Mouse (Mus musculus) myocyte (in vitro differentiated cells): ENCODE results near the gene Itgb5. TPM values are rescaled to one million over a fixed set of nuclear protein-coding genes. Genes with fewer than 3 reads are reported as not detected.

Experiments used
- H3K27me3 ChIP-seq: one replicate; pipeline ENCODE4 v1.6.1; 2011; ENCODE audit not compliant: control insufficient read depth, insufficient read depth, insufficient read length
- H3K36me3 ChIP-seq: one replicate; pipeline ENCODE4 v1.6.1; 2011; ENCODE audit not compliant: control insufficient read depth, insufficient read depth
- H3K4me2 ChIP-seq: one replicate; pipeline ENCODE4 v1.6.1; 2011; ENCODE audit warnings: low read depth, control low read depth
- H3K4me3 ChIP-seq: one replicate; pipeline ENCODE4 v1.5.1; 2011; ENCODE audit warnings: mild to moderate bottlenecking, control low read depth, moderate library complexity
- H3K79me2 ChIP-seq: one replicate; pipeline ENCODE4 v1.6.1; 2011; ENCODE audit not compliant: control insufficient read depth, insufficient read depth
- H3ac ChIP-seq: one replicate; pipeline ENCODE4 v1.6.1; 2011; ENCODE audit not compliant: control insufficient read depth, insufficient read length
- CEBPB ChIP-seq: IDR thresholded peaks from 2 replicates; pipeline ENCODE4 v1.6.1; 2011; ENCODE audit warnings: mild to moderate bottlenecking, moderate library complexity; ENCODE audit not compliant: poor library complexity, insufficient read depth, severe bottlenecking
- E2F4 ChIP-seq: IDR thresholded peaks from one replicate; pipeline ENCODE4 v1.6.1; 2011; ENCODE audit warnings: mild to moderate bottlenecking, control low read depth, moderate library complexity; ENCODE audit not compliant: insufficient read depth
- MAX ChIP-seq: IDR thresholded peaks from one replicate; pipeline ENCODE4 v1.6.1; 2011; ENCODE audit warnings: low read depth, mild to moderate bottlenecking, control low read depth
- MYOD1 ChIP-seq, 3 experiments: IDR thresholded peaks; one replicate each; pipeline ENCODE4 v1.6.1; 2011; ENCODE audit warnings: control low read depth in 2 of 3, low read depth in 2 of 3, mild to moderate bottlenecking in 2 of 3, moderate library complexity in 1 of 3; ENCODE audit not compliant: insufficient read length in 2 of 3, control insufficient read depth in 1 of 3
- MYOG ChIP-seq, 3 experiments: IDR thresholded peaks; one replicate each; pipeline ENCODE4 v1.6.1; 2011; ENCODE audit warnings: control low read depth in 2 of 3, low read depth in 2 of 3, mild to moderate bottlenecking in 2 of 3; ENCODE audit not compliant: insufficient read length in 2 of 3, control insufficient read depth in 1 of 3, insufficient read depth in 1 of 3
- POLR2A ChIP-seq: IDR thresholded peaks from one replicate; pipeline ENCODE4 v1.6.1; 2011; ENCODE audit warnings: low read depth, mild to moderate bottlenecking, control low read depth, moderate library complexity; ENCODE audit not compliant: insufficient read length
- POLR2AphosphoS2 ChIP-seq: IDR thresholded peaks from one replicate; pipeline ENCODE4 v1.6.1; 2011; ENCODE audit warnings: low read depth, control low read depth; ENCODE audit not compliant: insufficient read length
- REST ChIP-seq: IDR thresholded peaks from one replicate; pipeline ENCODE4 v1.6.1; 2011; ENCODE audit warnings: mild to moderate bottlenecking, control low read depth, moderate library complexity; ENCODE audit not compliant: insufficient read depth, insufficient read length
- SRF ChIP-seq: IDR thresholded peaks from one replicate; pipeline ENCODE4 v1.6.1; 2011; ENCODE audit warnings: low read depth; ENCODE audit not compliant: control insufficient read depth, insufficient read length
- TCF12 ChIP-seq: IDR thresholded peaks from one replicate; pipeline ENCODE4 v1.6.1; 2011; ENCODE audit warnings: mild to moderate bottlenecking, control low read depth; ENCODE audit not compliant: poor library complexity, insufficient read depth, severe bottlenecking
- TCF3 ChIP-seq: IDR thresholded peaks from one replicate; pipeline ENCODE4 v1.6.1; 2011; ENCODE audit warnings: low read depth, control low read depth; ENCODE audit not compliant: insufficient read length
- USF1 ChIP-seq: IDR thresholded peaks from one replicate; pipeline ENCODE4 v1.6.1; 2011; ENCODE audit warnings: low read depth, mild to moderate bottlenecking, control low read depth, moderate library complexity
- polyA plus RNA-seq: library from polyadenylated mRNA; unstranded; fragments of >200 nt; fragmentation: generic; extraction: Trizol; gene quantifications from one replicate; pipeline ENCODE4 v1.2.1, GENCODE M21; 2012; ENCODE audit warnings: missing spikeins

Gene Itgb5
- polyA plus RNA-seq, 1 experiment: 114 TPM

DNA sequence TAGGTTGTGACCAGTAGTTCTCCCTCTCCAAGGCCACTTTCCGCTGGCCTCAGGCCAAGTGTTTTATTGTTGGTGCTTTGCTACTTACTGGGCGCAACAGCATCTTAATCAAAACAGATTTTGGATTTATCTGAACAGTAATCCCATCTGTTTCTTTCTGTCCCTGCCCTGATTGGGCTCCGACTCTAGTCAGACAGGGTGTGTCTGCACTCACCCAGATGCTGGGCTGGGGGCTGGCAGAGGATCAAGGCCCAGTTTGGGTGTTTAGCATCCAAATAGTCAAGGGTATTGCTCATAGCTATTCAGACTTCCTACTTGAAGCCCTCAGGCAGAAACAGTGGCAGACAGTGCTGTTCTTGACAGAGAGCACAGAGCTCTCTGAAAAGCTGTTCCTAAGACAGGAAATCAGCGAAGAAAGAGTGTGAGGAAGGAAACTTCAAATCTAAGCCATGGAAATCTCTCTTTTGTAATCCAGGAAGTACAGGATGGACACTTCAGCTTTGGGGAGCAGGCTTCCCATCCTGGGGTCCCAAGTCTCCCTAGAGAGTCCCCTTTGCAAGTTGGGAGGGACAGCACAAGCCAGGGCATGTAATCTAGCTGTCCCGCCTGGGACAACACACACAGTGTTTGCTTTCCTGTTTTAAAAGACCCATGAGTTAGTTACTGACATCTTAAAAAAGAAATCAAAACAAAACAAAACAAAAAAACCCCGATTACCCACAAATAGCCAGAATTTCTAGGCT lies 48.7 kb downstream of the Itgb5 start:
- peaks cover 8% of the 10 kb centered on the region for H3K36me3 ChIP-seq
- H3K4me3 ChIP-seq: no peak overlapping the region
- no peak overlapping the region for H3ac ChIP-seq
- no peaks in the 10 kb centered on the region for H3K27me3 ChIP-seq
- TF ChIP-seq TCF12: peak; percentile 4
- TF ChIP-seq TCF3: no peak
- H3K79me2 ChIP-seq: peaks cover 24% of the 10 kb centered on the region
- H3K4me2 ChIP-seq: peak overlapping the region; percentile 80

DNA sequence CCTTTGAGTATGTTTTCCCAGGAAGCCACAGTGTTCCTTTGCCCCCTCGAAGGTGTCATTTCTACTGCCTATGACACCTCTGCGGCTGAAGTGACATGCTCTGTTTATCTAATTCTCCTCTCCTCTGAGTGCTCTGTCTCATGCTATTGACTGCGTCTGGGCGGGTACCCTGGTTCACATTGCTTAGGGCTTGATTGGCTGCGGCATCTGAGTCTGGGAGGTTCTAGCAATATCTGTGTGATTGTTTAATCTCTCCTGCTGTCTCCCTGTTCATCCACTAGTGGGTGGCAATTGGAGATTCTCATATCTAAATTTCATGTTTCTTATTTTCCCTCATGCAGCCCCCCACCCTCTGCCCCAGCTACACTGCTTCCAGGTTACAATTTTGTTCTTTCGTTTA lies 49.6 kb downstream of the Itgb5 start:
- Histone ChIP-seq H3ac (no peak overlapping the region), H3K4me3 (no peak overlapping the region), H3K4me2 (peak overlapping the region; percentile 80), H3K27me3 (no peaks in the 10 kb centered on the region), H3K79me2 (peaks cover 24% of the 10 kb centered on the region), H3K36me3 (peaks cover 8% of the 10 kb centered on the region)
- no peak for TF ChIP-seq TCF12
- no peak for TF ChIP-seq POLR2A
- no peak for TF ChIP-seq MYOD1 (IDR thresholded peaks at IDR 0.05; ENCODE audit: control insufficient read depth in 1 of 3, insufficient read length in 2 of 3, low read depth in 2 of 3)
- TF ChIP-seq POLR2AphosphoS2: no peak
- TF ChIP-seq MYOG (IDR thresholded peaks at IDR 0.05; ENCODE audit: control insufficient read depth in 1 of 3, insufficient read depth in 1 of 3, insufficient read length in 2 of 3, low read depth in 2 of 3): no peak
- no peak for TF ChIP-seq MAX
- TF ChIP-seq REST: no peak
- no peak for TF ChIP-seq E2F4
- no peak for TF ChIP-seq TCF3
- TF ChIP-seq CEBPB: no peak
- TF ChIP-seq USF1: no peak
- TF ChIP-seq SRF: no peak

DNA sequence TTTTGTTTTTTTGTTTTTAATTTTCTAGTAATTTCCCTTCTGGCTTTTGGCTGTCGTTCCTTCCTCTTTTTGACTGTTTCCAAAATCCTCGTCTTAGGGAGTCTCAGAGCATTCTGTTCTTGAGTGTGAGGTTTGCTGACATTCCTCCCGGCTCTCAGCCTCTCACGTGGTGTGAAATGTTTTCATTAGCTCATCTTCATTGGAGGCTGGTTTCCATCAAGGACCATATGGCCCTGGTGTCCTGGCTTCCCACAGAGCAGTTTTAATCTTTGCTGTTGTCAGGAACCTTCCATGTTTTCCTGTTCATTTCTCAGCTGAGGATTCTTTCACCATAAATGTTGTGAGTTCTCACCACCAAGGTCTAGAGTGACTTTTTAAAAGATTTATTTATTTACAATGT lies 50.1 kb downstream of the Itgb5 start:
- Histone ChIP-seq H3K4me2 (peak overlapping the region; percentile 80), H3K79me2 (peaks cover 28% of the 10 kb centered on the region), H3K36me3 (peaks cover 8% of the 10 kb centered on the region), H3K27me3 (no peaks in the 10 kb centered on the region), H3ac (no peak overlapping the region), H3K4me3 (no peak overlapping the region)
- peak; percentile 31 for TF ChIP-seq USF1
- TF ChIP-seq POLR2AphosphoS2: no peak

DNA sequence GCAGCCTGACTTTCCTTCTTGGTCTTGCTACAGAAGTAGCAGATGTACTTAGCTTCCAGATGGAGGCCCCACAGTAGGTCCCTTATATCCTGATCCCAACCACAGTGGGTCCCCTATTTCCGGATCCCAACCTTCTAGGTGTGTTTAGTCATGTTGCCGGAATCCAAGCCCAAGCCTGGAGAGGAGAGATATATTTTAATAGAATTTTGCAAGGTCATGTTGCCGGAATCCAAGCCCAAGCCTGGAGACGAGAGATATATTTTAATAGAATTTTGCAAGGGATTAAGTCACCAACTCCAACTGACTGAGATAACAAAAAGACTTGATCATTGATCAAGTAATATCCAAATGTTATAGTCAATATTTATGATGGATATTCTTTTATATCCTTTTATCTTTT lies 51.3 kb downstream of the Itgb5 start:
- Histone ChIP-seq H3K36me3 (peaks cover 8% of the 10 kb centered on the region), H3ac (no peak overlapping the region), H3K4me2 (no peak overlapping the region), H3K27me3 (no peaks in the 10 kb centered on the region), H3K4me3 (no peak overlapping the region), H3K79me2 (peaks cover 20% of the 10 kb centered on the region)
- no peak for TF ChIP-seq MYOG (IDR thresholded peaks at IDR 0.05; ENCODE audit: control insufficient read depth in 1 of 3, insufficient read depth in 1 of 3, insufficient read length in 2 of 3, low read depth in 2 of 3)
- TF ChIP-seq E2F4: no peak
- no peak for TF ChIP-seq REST
- TF ChIP-seq POLR2A: no peak
- no peak for TF ChIP-seq MYOD1 (IDR thresholded peaks at IDR 0.05; ENCODE audit: control insufficient read depth in 1 of 3, insufficient read length in 2 of 3, low read depth in 2 of 3)
- no peak for TF ChIP-seq MAX
- TF ChIP-seq TCF12: no peak
- TF ChIP-seq CEBPB: no peak
- TF ChIP-seq POLR2AphosphoS2: no peak
- TF ChIP-seq TCF3: no peak
- TF ChIP-seq USF1: no peak

DNA sequence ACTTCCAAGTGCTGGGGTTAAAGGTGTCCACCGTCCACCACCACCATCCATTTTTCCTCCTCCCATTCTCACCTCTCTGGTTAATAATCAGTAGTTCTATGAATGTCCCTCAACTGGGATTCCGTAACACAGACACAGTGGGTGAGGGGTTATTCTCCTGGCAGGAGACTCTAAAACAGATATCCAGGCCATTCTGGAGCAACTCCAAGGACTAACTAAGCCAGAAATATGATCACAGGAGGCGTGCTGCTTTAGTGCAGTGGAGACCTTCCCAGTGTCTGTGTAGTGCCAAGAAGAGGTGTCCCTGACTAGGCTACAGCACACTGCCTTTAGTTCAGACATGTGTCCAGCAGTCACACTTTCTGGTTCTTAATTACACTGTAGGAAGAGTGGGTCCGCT lies 53.1 kb downstream of the Itgb5 start:
- no peak overlapping the region for H3ac ChIP-seq
- no peak overlapping the region for H3K4me2 ChIP-seq
- H3K79me2 ChIP-seq: peaks cover 18% of the 10 kb centered on the region
- no peak for TF ChIP-seq SRF
- TF ChIP-seq TCF12: no peak
- TF ChIP-seq TCF3: no peak
- TF ChIP-seq MAX: no peak
- no peak for TF ChIP-seq MYOD1 (IDR thresholded peaks at IDR 0.05; ENCODE audit: control insufficient read depth in 1 of 3, insufficient read length in 2 of 3, low read depth in 2 of 3)
- no peak for TF ChIP-seq E2F4
- TF ChIP-seq POLR2A: no peak
- TF ChIP-seq USF1: no peak
- TF ChIP-seq CEBPB: no peak
- no peak for TF ChIP-seq MYOG (IDR thresholded peaks at IDR 0.05; ENCODE audit: control insufficient read depth in 1 of 3, insufficient read depth in 1 of 3, insufficient read length in 2 of 3, low read depth in 2 of 3)
- TF ChIP-seq REST: no peak
- no peak for TF ChIP-seq POLR2AphosphoS2
- no peaks in the 10 kb centered on the region for H3K27me3 ChIP-seq
- peaks cover 8% of the 10 kb centered on the region for H3K36me3 ChIP-seq
- no peak overlapping the region for H3K4me3 ChIP-seq
